Mouse (Mus musculus) G1E (cell line): ENCODE results near the gene Cntnap5a. TPM values are rescaled to one million over a fixed set of nuclear protein-coding genes. Genes with fewer than 3 reads are reported as not detected.

Experiments used
- ATAC-seq: 2 replicates; pipeline ENCODE4 v1.8.0; 2016; ENCODE audit warnings: mild to moderate bottlenecking; ENCODE audit not compliant: insufficient number of reproducible peaks, poor library complexity, low FRiP score, severe bottlenecking; ENCODE audit errors: extremely low read depth
- DNase-seq: peaks from one replicate; pipeline ENCODE4 v3.0.0; 2012; ENCODE audit warnings: low spot score
- H3K27me3 ChIP-seq: 2 replicates; pipeline ENCODE4 v1.6.1; 2012; ENCODE audit warnings: mild to moderate bottlenecking, low read length, inconsistent platforms; ENCODE audit not compliant: insufficient read depth
- H3K36me3 ChIP-seq: replicated peaks from 2 replicates; pipeline ENCODE3; 2012; ENCODE audit warnings: mild to moderate bottlenecking, inconsistent platforms
- H3K4me1 ChIP-seq: 2 replicates; pipeline ENCODE4 v1.6.1; 2012; ENCODE audit warnings: low read depth, low read length, inconsistent platforms, mixed read lengths; ENCODE audit not compliant: insufficient read depth
- H3K4me3 ChIP-seq: 2 replicates; pipeline ENCODE4 v1.5.1; 2012; ENCODE audit warnings: low read depth, mild to moderate bottlenecking, inconsistent platforms, low read length, moderate library complexity, mixed read lengths
- H3K9me3 ChIP-seq: replicated peaks from 2 replicates; pipeline ENCODE4 v1.6.1; 2012; ENCODE audit warnings: inconsistent platforms
- CTCF ChIP-seq: IDR thresholded peaks from 2 replicates; pipeline ENCODE4 v1.5.1; 2012; ENCODE audit warnings: low read depth, low read length, inconsistent platforms, mixed read lengths
- GATA1 ChIP-seq: IDR thresholded peaks from 2 replicates; pipeline ENCODE4 v1.6.1; 2012; ENCODE audit warnings: borderline replicate concordance, low read length, inconsistent platforms, mixed read lengths
- GATA2 ChIP-seq: IDR thresholded peaks from 2 replicates; pipeline ENCODE4 v1.6.1; 2012; ENCODE audit warnings: low read depth, low read length, inconsistent platforms, borderline replicate concordance
- POLR2AphosphoS5 ChIP-seq: IDR thresholded peaks from 2 replicates; pipeline ENCODE4 v1.6.1; 2012; ENCODE audit warnings: low read depth, low read length, inconsistent platforms; ENCODE audit not compliant: insufficient replicate concordance
- TAL1 ChIP-seq: conservative IDR thresholded peaks from 2 replicates; pipeline ENCODE4 v1.6.1; 2012; ENCODE audit warnings: low read depth, low read length, inconsistent platforms, mixed read lengths
- polyA plus RNA-seq: library from polyadenylated mRNA; stranded (reverse); fragments of >175 nt; gene quantifications from 2 replicates; pipeline ENCODE4 v1.2.3, GENCODE M21; 2012
- total RNA-seq, 2 experiments: library from RNA; stranded (forward) in 1 of 2; stranded (reverse) in 1 of 2; fragments of 200-1000 nt in 1 of 2; fragments of >200 nt in 1 of 2; fragmentation: Nextera tagmentation in 1 of 2; gene quantifications; 2 replicates each; pipeline ENCODE4 v1.2.3; 2014 to 2017

The Cntnap5a gene
- total RNA-seq (2014; fragmentation: Nextera tagmentation) (not detected in 2 replicates), total RNA-seq (2017) (under 0.01 and 0.11 TPM in 2 replicates), polyA plus RNA-seq (not detected in 2 replicates)

GRCm38 (mm10) chr1:115684518-115685368, at the start of gene Cntnap5a:
Gene Cntnap5a, plus strand, starts transcription at chr1:115684756.
- Histone ChIP-seq H3K4me3 (no peak within 1 kb of the TSS), H3K4me1 (no peaks in the 10 kb centered on the region), H3K27me3 (no peaks in the 10 kb centered on the region), H3K9me3 (peaks cover 9% of the 10 kb centered on the region), H3K36me3 (no peaks in the 10 kb centered on the region)
- no peak for ATAC-seq
- no peak for TF ChIP-seq POLR2AphosphoS5
- no peak for TF ChIP-seq TAL1
- no peak for TF ChIP-seq CTCF
- no peak for TF ChIP-seq GATA1
- TF ChIP-seq GATA2, result no peak
- DNase-seq, result no peak

GRCm38 (mm10) chr1:115646921-115647320, 37.6 kb upstream of the Cntnap5a start:
- Histone ChIP-seq H3K9me3 (peaks cover 4% of the 10 kb centered on the region; the same call in 1 of the 2 replicates), H3K4me1 (no peaks in the 10 kb centered on the region), H3K4me3 (no peak overlapping the region), H3K27me3 (no peaks in the 10 kb centered on the region), H3K36me3 (no peaks in the 10 kb centered on the region)
- ATAC-seq (no peak), DNase-seq (no peak)
- TF ChIP-seq CTCF (no peak), TAL1 (no peak), POLR2AphosphoS5 (no peak), GATA1 (no peak), GATA2 (no peak)

GRCm38 (mm10) chr1:115658343-115659064, 26.1 kb upstream of the Cntnap5a start:
- TF ChIP-seq POLR2AphosphoS5, result no peak
- TF ChIP-seq GATA1, result no peak
- no peak for TF ChIP-seq CTCF
- no peak for TF ChIP-seq GATA2
- no peak for TF ChIP-seq TAL1
- Histone ChIP-seq H3K9me3 (peaks cover 13% of the 10 kb centered on the region), H3K27me3 (no peaks in the 10 kb centered on the region), H3K36me3 (no peaks in the 10 kb centered on the region), H3K4me3 (no peak overlapping the region), H3K4me1 (no peaks in the 10 kb centered on the region)
- DNase-seq (no peak), ATAC-seq (no peak)

GRCm38 (mm10) chr1:115686494-115686893, 1.9 kb downstream of the Cntnap5a start:
- Histone ChIP-seq H3K36me3 (no peaks in the 10 kb centered on the region), H3K4me1 (no peaks in the 10 kb centered on the region), H3K4me3 (no peak overlapping the region), H3K9me3 (peaks cover 11% of the 10 kb centered on the region), H3K27me3 (no peaks in the 10 kb centered on the region)
- ATAC-seq (no peak), DNase-seq (no peak)
- TF ChIP-seq GATA1 (no peak), GATA2 (no peak), TAL1 (no peak), CTCF (no peak), POLR2AphosphoS5 (no peak)

GRCm38 (mm10) chr1:115699798-115700197, 15.2 kb downstream of the Cntnap5a start:
- Histone ChIP-seq H3K9me3 (peaks cover 5% of the 10 kb centered on the region), H3K36me3 (no peaks in the 10 kb centered on the region), H3K27me3 (no peaks in the 10 kb centered on the region), H3K4me3 (no peak overlapping the region), H3K4me1 (no peaks in the 10 kb centered on the region)
- no peak for TF ChIP-seq GATA2
- TF ChIP-seq POLR2AphosphoS5, result no peak
- no peak for TF ChIP-seq TAL1
- TF ChIP-seq CTCF, result no peak
- no peak for TF ChIP-seq GATA1
- DNase-seq (no peak), ATAC-seq (no peak)

GRCm38 (mm10) chr1:115742556-115742955, 58.0 kb downstream of the Cntnap5a start:
- Histone ChIP-seq H3K4me3 (no peak overlapping the region), H3K4me1 (no peaks in the 10 kb centered on the region), H3K9me3 (peaks cover 5% of the 10 kb centered on the region), H3K36me3 (no peaks in the 10 kb centered on the region), H3K27me3 (no peaks in the 10 kb centered on the region)
- TF ChIP-seq GATA1 (no peak), GATA2 (no peak), TAL1 (no peak)
- DNase-seq (no peak), ATAC-seq (no peak)
